Mouse (Mus musculus) neural tube, embryonic 10.5 days (tissue): Measurements from ENCODE around the gene Rbfox3.

Experiments
- DNase-seq: peaks from one replicate; pipeline ENCODE4 v3.0.0-alpha.2; 2017; ENCODE audit warnings: low spot score; ENCODE audit errors: extremely low spot score

Gene Rbfox3

GRCm38 (mm10) chr11:118671216-118671615, 240.2 kb downstream of the Rbfox3 start:
- no peak for DNase-seq

DNA sequence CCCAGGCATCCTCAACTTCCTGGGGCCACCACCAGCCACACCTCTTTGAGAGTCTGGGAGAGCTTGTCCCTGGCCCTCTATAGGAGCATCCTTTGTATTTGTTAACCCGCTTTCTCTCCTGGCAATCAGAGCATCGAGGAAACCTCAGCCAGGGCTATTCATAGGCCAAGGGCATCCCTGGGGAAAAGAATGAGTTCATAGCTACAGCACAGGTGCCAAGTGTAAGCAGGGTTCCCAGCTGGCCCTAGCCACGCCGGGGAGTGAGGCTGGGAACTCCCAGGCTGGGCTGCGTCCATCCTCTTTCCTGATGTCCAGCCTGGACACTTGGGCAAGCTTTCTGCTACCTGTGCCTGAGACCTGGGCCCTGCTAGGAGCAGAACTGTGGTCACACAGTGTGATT, 241.6 kb downstream of the Rbfox3 start:
- no peak for DNase-seq

GRCm38 (mm10) chr11:118668351-118668750, 243.0 kb downstream of the Rbfox3 start:
- DNase-seq = no peak

DNA sequence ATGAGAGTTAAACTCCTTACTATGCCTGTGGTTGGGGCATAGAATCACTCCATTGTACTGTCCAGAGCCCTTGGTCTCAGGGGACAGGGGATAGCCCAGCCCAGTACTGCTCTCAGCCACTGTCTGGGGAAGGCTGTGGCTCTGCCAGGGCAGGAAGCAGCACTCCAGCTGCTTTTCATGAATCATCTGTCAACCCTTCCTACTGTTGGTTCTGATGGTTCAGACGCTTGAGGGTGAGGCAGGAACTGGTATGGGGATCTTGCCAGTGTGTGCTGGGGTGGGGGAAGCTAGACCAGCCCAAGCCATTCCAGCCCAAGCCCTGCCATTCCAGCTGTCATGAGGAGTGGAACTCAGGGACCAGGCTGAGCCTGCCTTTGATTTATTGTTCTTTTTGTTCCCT, 243.5 kb downstream of the Rbfox3 start:
- DNase-seq = no peak

DNA sequence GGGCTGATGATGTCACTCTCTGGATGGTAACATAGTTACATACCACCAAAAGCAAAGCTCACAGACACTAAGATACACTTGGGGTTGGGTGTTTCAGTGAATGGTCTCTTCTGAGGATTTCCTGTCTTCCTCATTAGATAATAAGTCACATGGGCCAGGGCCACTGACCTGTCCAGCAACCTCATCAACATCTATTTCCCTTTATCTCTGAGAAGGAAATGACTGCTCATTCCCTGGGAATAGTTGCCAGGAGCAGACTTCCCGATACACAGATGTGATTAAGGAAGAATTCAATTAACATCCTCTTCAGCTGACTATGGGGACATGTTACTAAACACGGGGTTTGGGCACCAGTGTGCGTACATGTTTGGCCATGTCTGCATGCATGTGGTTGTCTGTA, 245.2 kb downstream of the Rbfox3 start:
- no peak for DNase-seq

GRCm38 (mm10) chr11:118663305-118663704, 248.1 kb downstream of the Rbfox3 start:
- DNase-seq = no peak

DNA sequence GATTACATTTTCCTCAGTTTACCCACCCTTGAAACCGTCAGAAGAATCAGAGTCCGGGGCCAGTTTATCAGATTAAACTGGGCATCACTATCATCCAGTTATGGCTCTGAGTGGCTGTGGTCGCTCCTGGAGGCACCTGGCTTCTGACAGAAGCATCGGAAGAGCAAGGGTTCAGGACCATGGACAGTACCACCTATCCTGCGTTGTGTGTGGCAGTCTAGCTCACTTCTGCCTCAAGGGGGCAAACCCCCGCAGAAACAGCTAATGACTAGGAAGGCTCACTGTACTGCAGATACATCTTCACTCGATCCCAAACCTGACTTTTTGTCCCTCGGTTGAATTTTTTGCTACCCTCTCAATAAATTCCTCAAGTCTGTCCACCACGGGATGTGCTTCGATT, 252.1 kb downstream of the Rbfox3 start:
- DNase-seq = peak; percentile 46

DNA sequence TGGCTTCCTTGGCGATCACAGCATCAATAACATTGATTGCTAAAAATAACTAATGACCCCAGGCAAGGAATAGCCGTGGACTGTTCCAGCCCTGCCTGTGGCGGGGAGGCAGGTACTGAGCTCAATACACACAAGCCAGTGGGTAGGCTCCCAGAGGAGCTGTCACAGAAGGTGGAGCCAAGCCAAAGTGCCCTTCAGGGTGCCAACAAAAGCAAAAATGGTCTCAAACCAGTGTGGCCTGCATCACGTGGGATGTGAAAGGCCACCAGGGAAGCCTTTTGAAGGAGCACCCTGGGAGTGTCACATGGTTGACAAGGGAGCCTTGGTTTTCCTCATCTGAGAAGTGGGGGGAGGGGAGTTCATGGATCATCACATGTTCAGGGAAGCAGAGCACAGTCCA, 255.6 kb downstream of the Rbfox3 start:
- DNase-seq = no peak

DNA sequence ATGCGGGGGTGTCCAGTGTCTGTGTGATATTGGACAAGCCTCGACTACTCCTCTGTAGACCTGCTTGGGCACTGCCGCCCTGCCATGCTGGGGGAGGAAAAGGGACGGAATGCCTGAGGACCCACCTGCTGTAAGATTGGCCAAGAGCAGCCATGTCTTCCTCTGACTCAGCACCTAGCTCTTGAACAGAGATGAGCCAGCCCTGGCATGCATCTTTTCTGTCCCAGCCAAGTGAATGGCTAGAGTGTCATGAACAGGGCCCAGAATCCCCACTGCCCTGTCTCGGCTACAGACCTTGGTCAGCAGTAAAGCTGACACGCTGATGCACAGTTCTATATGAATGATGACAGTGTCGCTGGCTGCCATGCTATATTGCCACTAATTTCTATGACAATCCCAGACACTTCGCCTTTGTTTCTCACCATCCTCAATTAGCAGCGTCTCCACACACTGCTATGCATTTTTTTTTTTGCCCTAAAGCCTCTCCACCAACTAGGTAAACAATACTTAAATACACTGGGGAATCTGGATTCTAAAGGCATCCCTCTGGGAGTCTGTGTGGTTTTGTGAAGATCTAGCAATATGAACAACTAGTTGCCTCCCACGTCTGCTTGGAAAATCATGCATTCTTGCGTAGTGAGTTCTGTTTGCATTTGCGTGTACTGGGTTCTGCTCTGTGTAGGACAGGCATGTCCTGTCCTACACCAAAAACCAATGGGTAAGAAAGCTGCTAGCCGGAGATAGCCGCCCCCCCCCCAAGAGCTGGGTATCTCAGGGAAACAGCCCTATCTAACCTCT, 257.7 kb downstream of the Rbfox3 start:
- no peak for DNase-seq

DNA sequence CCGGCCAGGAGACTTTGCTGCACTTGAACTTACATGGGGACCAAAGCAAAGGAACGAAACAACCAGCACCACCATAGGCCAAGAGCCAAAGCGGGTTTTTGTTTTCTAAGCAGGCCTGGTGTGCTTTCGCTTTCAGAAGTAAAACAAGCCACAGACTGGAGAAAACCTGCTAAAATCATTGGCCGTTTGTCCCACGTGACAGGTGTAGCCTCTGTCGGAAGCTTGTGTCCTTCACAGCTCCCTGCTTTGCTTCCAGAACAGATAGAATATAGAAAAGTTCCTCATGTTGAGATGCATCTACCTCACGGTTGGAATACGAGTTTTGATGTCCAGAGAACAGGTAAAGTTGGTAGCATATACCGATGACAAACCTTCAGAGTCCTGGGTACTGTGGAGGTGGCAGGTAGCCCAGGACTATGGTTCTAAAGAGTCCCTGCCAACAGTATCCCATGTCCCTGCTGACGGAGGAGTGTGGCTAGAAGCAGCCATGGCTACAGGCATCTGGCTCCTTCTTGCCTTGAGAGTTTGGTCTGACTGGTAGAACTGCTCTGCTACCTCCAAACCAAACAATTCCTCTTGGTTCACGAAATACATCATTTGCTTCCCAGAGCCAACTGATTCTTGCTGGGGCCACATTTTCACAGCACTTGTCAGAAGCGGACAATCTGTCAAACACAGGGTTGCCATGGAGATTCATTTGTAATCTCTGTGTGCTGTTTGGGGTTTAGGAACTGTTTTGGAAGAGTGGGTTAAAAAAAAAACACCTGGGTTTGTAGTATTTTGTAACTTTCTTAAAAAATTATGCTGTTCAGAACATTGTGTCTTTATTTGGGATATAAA, 258.8 kb downstream of the Rbfox3 start:
- no peak for DNase-seq

DNA sequence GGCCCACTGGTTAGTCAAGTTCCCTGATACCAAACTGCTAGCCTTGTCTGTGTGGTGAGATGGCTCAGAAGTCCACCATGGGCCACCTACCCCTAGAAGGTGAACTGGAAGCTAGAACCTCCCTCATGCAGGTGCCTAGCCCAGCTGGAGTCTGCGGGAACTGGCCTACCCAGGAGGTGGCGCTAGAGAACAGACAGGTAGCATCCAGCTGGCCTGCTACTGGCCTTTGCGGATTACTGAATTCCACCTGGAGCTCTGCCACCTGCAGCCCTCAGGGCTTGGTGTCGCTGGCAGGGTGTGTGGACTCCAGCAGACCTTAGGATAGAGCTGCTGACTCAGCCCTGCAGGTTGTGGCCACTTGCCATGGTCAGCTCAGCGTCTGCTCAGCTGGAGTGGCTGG, 263.0 kb downstream of the Rbfox3 start:
- peak; percentile 22 for DNase-seq

DNA sequence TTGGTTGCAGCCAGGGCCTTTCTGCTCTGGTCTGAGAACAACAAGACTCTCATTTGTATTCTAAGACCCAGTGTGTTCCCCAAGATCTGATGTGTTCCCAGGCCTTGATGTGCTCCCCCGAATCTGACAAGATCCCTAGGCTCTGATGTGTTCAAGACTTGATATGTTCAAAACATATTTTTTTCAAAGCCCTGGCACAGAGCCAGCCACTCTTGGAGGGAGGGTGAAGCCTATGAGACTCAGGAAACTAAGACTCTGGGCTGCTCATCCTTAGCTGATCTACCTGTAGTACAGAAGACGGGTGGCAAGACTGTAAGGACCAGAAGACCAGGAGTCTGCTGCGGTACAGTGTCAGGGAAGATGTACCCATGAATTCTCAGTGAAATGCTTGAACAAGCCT, 264.5 kb downstream of the Rbfox3 start:
- DNase-seq = no peak

- no peak for DNase-seq
These were observed 266.2 kb downstream of the Rbfox3 start for GRCm38 (mm10) chr11:118645158-118645557.

DNA sequence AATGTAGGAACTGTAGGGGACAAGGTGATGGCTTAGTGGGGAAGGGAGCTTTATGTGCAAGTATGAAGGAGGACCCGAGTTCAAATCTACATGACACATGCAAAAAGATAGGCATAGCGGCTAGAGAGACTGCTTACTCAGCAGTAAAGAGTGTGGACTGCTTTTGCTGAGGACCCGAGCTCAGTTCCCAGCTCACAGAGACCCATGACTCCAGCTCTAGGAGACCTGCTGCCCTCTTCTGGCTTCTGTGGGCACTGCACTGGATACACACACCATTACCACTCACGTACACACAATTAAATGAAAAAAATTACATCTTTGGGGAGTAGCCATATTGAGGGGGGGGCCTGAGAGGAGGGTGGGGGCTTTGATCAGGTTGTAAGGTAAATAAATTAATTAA, 270.7 kb downstream of the Rbfox3 start:
- no peak for DNase-seq

DNA sequence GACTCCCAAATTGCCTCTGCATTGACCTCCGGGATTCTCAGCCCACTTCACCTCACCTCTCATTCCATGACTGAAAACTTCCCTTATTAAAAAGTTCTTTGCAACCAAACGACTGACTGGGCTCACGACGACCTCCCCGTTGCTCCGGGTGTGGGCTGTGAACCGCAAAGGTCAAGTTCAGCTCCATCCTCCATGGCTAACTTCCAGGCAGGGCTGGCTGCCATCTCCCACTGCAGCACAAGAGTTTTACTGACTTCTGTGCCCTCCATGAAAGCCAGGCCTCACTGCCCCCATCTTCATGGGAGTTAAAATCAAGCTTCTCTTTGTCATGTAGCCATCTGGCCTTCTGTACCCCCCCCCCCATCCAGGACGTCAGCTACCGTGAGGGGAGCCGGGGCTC, 273.7 kb downstream of the Rbfox3 start:
- no peak for DNase-seq

- peak; percentile 44 for DNase-seq
These were observed 276.8 kb downstream of the Rbfox3 start for GRCm38 (mm10) chr11:118634647-118635046.

GRCm38 (mm10) chr11:118629718-118630117, 281.7 kb downstream of the Rbfox3 start:
- DNase-seq = no peak

GRCm38 (mm10) chr11:118627541-118627940, 283.9 kb downstream of the Rbfox3 start:
- DNase-seq = no peak

DNA sequence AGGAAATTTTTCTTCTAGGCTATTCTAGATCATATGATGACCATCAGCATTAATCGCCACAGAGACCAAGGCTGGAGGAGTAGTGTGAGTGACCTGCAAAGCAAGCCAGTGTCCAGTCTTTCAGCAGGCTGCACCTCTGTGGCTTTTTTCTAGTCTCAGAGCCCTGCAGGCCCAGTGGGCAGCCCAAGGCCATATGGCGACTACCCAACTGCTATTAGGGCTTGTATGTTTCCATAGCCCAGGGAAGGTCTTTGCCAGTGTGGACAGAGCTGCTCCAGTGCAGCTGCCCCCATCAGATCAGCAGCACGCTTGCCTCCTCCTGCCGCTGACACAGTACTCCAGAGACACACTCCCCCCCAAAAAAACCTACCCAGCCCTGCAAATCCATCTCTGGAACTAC, 290.5 kb downstream of the Rbfox3 start:
- DNase-seq = no peak

- DNase-seq = no peak
These were observed 297.3 kb downstream of the Rbfox3 start for GRCm38 (mm10) chr11:118614126-118614525.

DNA sequence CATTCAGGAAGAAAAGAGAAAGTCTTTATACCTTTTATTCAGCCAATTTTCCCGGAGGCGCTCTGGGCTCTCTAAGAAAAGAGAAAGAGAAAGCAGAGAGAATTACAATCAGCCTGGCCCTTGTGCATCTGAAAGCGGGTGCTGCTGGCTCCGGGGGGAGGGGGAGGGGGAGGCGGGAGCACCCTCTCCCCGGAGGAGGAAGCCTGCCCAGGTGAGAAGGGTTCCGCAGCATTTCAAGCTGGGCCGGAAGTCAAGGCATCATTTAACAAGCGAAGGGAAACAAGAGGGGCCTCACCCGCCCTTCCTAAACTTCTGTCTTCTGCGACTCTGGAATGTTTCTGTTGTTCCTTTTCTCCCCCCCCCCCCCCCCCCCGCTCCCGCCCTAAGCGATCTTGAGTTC, 301.3 kb downstream of the Rbfox3 start:
- no peak for DNase-seq

GRCm38 (mm10) chr11:118609236-118610000, 302.0 kb downstream of the Rbfox3 start:
- no peak for DNase-seq
